Mouse (Mus musculus) liver, embryonic 15.5 days (tissue): ENCODE data around the gene Dync1li1. TPM values are rescaled to one million over a fixed set of nuclear protein-coding genes. Genes with fewer than 3 reads are reported as not detected.
"Not testable (repeated sequence)": the region's sequence is repeated elsewhere in the genome, so short reads cannot be mapped to it uniquely, and the experiment has no call there.

Experiments
- ATAC-seq: fragments of 200-750 bp; cut with Nextera tagmentation; 2 replicates; pipeline ENCODE4 v1.8.0; 2017; ENCODE audit warnings: moderate number of reproducible peaks, mild to moderate bottlenecking, moderate library complexity; ENCODE audit not compliant: insufficient read depth
- H3K27ac ChIP-seq: fragments of 300-500 bp; sonication (generic); replicated peaks from 2 replicates; pipeline ENCODE4 v1.5.1; 2015; ENCODE audit warnings: mild to moderate bottlenecking, inconsistent platforms
- H3K27me3 ChIP-seq: fragments of 300-500 bp; sonication (generic); 2 replicates; pipeline ENCODE4 v1.6.1; 2015; ENCODE audit warnings: mild to moderate bottlenecking, inconsistent platforms
- H3K36me3 ChIP-seq: fragments of 300-500 bp; sonication (generic); replicated peaks from 2 replicates; pipeline ENCODE4 v1.6.1; 2015; ENCODE audit warnings: moderate library complexity, mild to moderate bottlenecking, inconsistent platforms
- H3K4me1 ChIP-seq: fragments of 300-500 bp; sonication (generic); replicated peaks from 2 replicates; pipeline ENCODE4 v1.6.1; 2015; ENCODE audit warnings: inconsistent platforms
- H3K4me2 ChIP-seq: fragments of 300-500 bp; sonication (generic); 2 replicates; pipeline ENCODE4 v1.6.1; 2015; ENCODE audit warnings: moderate library complexity, mild to moderate bottlenecking, inconsistent platforms
- H3K4me3 ChIP-seq: fragments of 300-500 bp; sonication (generic); replicated peaks from 2 replicates; pipeline ENCODE4 v1.5.1; 2015; ENCODE audit warnings: mild to moderate bottlenecking, inconsistent platforms
- H3K9ac ChIP-seq: fragments of 300-500 bp; sonication (generic); 2 replicates; pipeline ENCODE4 v1.6.1; 2015; ENCODE audit warnings: moderate library complexity, mild to moderate bottlenecking, inconsistent platforms
- H3K9me3 ChIP-seq: fragments of 300-500 bp; sonication (generic); replicated peaks from 2 replicates; pipeline ENCODE4 v1.6.1; 2016; ENCODE audit warnings: inconsistent platforms
- WGBS: fragments of 180-500 bp; shearing (Covaris S2); methylation state at CpG from one replicate; pipeline ENCODE4 v1.1.7; 2015; ENCODE audit warnings: mixed read lengths; ENCODE audit not compliant: insufficient replicate concordance; 5-methylcytosine and 5-hydroxymethylcytosine counted together
- polyA plus RNA-seq: library from polyadenylated mRNA; unstranded; fragments of >200 nt; fragmentation: Nextera tagmentation; extraction: Ambion mirVana; gene quantifications from 2 replicates; pipeline ENCODE4 v1.2.1, GENCODE M21; 2015

Gene Dync1li1
- polyA plus RNA-seq: 20.9 and 21.9 TPM in 2 replicates

GRCm38 (mm10) chr9:114688252-114688952, at the start of gene Dync1li1:
Dync1li1 (plus strand) TSS chr9:114688790.
- peak within 1 kb of the TSS; percentile 96 for H3K4me2 ChIP-seq
- under 1% methylated on average over 56 of the region's 57 CpGs for WGBS
- H3K4me3 ChIP-seq: peak within 1 kb of the TSS; percentile 86
- peaks cover 25% of the 10 kb centered on the region for H3K4me1 ChIP-seq
- no peaks in the 10 kb centered on the region for H3K9me3 ChIP-seq
- ATAC-seq: peak; percentile 97
- H3K36me3 ChIP-seq: peaks cover 17% of the 10 kb centered on the region
- H3K9ac ChIP-seq: peak within 1 kb of the TSS; percentile 87
- H3K27ac ChIP-seq: peak within 1 kb of the TSS; percentile 99
- H3K27me3 ChIP-seq: no peaks in the 10 kb centered on the region

- no peaks in the 10 kb centered on the region; the same call in 1 of the 2 replicates for H3K36me3 ChIP-seq
These were observed 49.3 kb upstream of the Dync1li1 start for GRCm38 (mm10) chr9:114639186-114639748.

GRCm38 (mm10) chr9:114639839-114640646, 48.5 kb upstream of the Dync1li1 start, which contains the start of gene Cnot10:
Cnot10 (minus strand) TSS chr9:114640184.
- Histone ChIP-seq H3K9ac (peak within 1 kb of the TSS; percentile 77), H3K4me2 (peak within 1 kb of the TSS; percentile 85), H3K4me1 (peaks cover 31% of the 10 kb centered on the region), H3K4me3 (peak within 1 kb of the TSS; percentile 86), H3K27ac (peak within 1 kb of the TSS; percentile 82), H3K9me3 (no peaks in the 10 kb centered on the region), H3K36me3 (no peaks in the 10 kb centered on the region; the same call in 1 of the 2 replicates), H3K27me3 (peaks cover 20% of the 10 kb centered on the region)
- WGBS: 4% methylated on average over 51 of the region's 51 CpGs
- peak; percentile 98 for ATAC-seq

More at GRCm38 (mm10) chr9:114639186-114639748, 49.3 kb upstream of the Dync1li1 start:
- H3K27ac ChIP-seq: peak overlapping the region; percentile 82
- peaks cover 19% of the 10 kb centered on the region for H3K27me3 ChIP-seq
- peak overlapping the region; percentile 86 for H3K4me3 ChIP-seq
- H3K9me3 ChIP-seq: no peaks in the 10 kb centered on the region
- peaks cover 31% of the 10 kb centered on the region for H3K4me1 ChIP-seq
- ATAC-seq: peak; percentile 6
- 11% methylated on average over 18 of the region's 18 CpGs for WGBS
- peak overlapping the region; percentile 77 for H3K9ac ChIP-seq
- peak overlapping the region; percentile 85 for H3K4me2 ChIP-seq

- H3K9me3 ChIP-seq: no peaks in the 10 kb centered on the region
- WGBS: 64% methylated on average over 12 of the region's 12 CpGs
- no peaks in the 10 kb centered on the region for H3K4me1 ChIP-seq
- no peaks in the 10 kb centered on the region for H3K36me3 ChIP-seq
- peak; percentile 37; the same call in 1 of the 2 replicates for ATAC-seq
- no peak overlapping the region for H3K9ac ChIP-seq
- H3K27ac ChIP-seq: no peak overlapping the region
- H3K4me3 ChIP-seq: no peak overlapping the region
- no peak overlapping the region for H3K4me2 ChIP-seq
- H3K27me3 ChIP-seq: peaks cover 20% of the 10 kb centered on the region
These were observed 41.8 kb upstream of the Dync1li1 start for GRCm38 (mm10) chr9:114646556-114647505.

- Histone ChIP-seq H3K4me3 (no peak overlapping the region), H3K9ac (no peak overlapping the region), H3K4me2 (no peak overlapping the region), H3K36me3 (no peaks in the 10 kb centered on the region), H3K27ac (no peak overlapping the region), H3K27me3 (peaks cover 17% of the 10 kb centered on the region), H3K4me1 (no peaks in the 10 kb centered on the region), H3K9me3 (no peaks in the 10 kb centered on the region)
- WGBS: 71% methylated on average over 28 of the region's 28 CpGs
- no peak for ATAC-seq
These were observed 40.8 kb upstream of the Dync1li1 start for GRCm38 (mm10) chr9:114647506-114648432.

- not testable (repeated sequence) for H3K36me3 ChIP-seq, ATAC-seq, H3K27ac ChIP-seq, H3K4me3 ChIP-seq, H3K27me3 ChIP-seq, H3K9ac ChIP-seq, H3K4me2 ChIP-seq, H3K9me3 ChIP-seq, H3K4me1 ChIP-seq
- WGBS: 37% methylated on average over 9 of the region's 9 CpGs
These were observed 40.1 kb upstream of the Dync1li1 start for GRCm38 (mm10) chr9:114648472-114648871.

- Histone ChIP-seq H3K27me3 (0 out of 2 replicates have a peak, but pooled peaks cover under 1% of the 10 kb centered on the region), H3K27ac (no peak overlapping the region), H3K9me3 (no peaks in the 10 kb centered on the region), H3K4me1 (no peaks in the 10 kb centered on the region), H3K4me2 (no peak overlapping the region), H3K9ac (no peak overlapping the region), H3K36me3 (no peaks in the 10 kb centered on the region), H3K4me3 (no peak overlapping the region)
- WGBS: 62% methylated on average over 5 of the region's 5 CpGs
- ATAC-seq: no peak
These were observed 39.2 kb upstream of the Dync1li1 start for GRCm38 (mm10) chr9:114649371-114649770.

- H3K4me2 ChIP-seq: 0 out of 2 replicates have a peak overlapping the region, but pooled peaks have one; percentile 5
These were observed 37.5 kb upstream of the Dync1li1 start for GRCm38 (mm10) chr9:114650938-114651634.

GRCm38 (mm10) chr9:114655356-114655755, 33.2 kb upstream of the Dync1li1 start:
- no peak overlapping the region for H3K4me2 ChIP-seq
- H3K27me3 ChIP-seq: no peaks in the 10 kb centered on the region
- no peaks in the 10 kb centered on the region for H3K36me3 ChIP-seq
- WGBS: 65% methylated on average over 4 of the region's 4 CpGs
- H3K9me3 ChIP-seq: no peaks in the 10 kb centered on the region
- H3K4me1 ChIP-seq: no peaks in the 10 kb centered on the region
- no peak overlapping the region for H3K9ac ChIP-seq
- no peak overlapping the region for H3K4me3 ChIP-seq
- no peak overlapping the region for H3K27ac ChIP-seq
- ATAC-seq: no peak

More at GRCm38 (mm10) chr9:114650938-114651634, 37.5 kb upstream of the Dync1li1 start:
- H3K36me3 ChIP-seq: no peaks in the 10 kb centered on the region
- H3K9me3 ChIP-seq: no peaks in the 10 kb centered on the region
- H3K9ac ChIP-seq: no peak overlapping the region
- no peak for ATAC-seq
- H3K27me3 ChIP-seq: no peaks in the 10 kb centered on the region
- no peak overlapping the region for H3K4me3 ChIP-seq
- H3K4me1 ChIP-seq: no peaks in the 10 kb centered on the region
- 46% methylated on average over 21 of the region's 21 CpGs for WGBS
- no peak overlapping the region for H3K27ac ChIP-seq
